Mouse (Mus musculus) T-helper 1 cell (primary cell): ENCODE data around the gene Dsp.

Source experiments
- in situ Hi-C: fragments of 300-600 bp; cut with MboI, MseI; formaldehyde crosslinking; loops from one replicate; pipeline ENCODE4 v1.15.1; 2025; ENCODE audit warnings: high pct_unique_total_duplicates

Gene Dsp

DNA sequence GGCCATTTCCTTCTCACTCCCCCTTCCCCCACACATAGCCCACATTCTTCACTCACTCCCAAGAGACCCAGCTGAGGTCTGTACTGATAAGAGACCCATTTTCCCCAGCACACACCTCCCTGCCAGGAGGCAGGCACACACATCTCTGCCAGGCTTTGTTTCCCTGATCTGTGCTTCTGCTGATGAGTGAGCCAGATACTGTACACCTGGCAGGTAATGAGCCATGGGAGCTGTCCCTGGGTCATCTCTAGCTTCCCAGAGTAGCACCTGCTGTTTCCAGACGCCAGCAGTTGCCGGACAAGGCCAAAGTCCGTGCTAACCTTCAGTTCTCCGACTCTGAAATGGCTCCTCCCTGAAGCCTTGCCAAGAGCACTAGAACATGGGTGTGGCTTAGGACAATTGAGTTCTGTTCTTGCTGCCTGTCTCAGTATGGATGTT, 19.6 kb downstream of the Dsp start:
- in situ Hi-C loops, result no loop called here

DNA sequence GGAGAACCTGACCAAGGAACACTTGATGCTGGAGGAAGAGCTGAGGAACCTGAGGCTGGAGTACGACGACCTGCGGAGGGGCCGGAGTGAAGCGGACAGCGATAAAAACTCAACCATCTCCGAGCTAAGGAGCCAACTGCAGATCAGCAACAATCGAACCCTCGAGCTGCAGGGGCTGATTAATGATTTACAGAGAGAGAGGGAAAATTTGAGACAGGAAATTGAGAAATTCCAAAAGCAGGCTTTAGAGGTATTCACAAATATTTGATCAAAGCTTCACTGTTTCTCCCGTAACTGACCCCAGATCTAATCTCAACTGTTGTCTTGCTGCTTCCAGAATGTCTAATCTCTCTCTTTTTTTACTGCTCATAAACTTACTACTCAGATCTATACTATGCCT, 42.3 kb downstream of the Dsp start:
- in situ Hi-C loops, result no loop called here

DNA sequence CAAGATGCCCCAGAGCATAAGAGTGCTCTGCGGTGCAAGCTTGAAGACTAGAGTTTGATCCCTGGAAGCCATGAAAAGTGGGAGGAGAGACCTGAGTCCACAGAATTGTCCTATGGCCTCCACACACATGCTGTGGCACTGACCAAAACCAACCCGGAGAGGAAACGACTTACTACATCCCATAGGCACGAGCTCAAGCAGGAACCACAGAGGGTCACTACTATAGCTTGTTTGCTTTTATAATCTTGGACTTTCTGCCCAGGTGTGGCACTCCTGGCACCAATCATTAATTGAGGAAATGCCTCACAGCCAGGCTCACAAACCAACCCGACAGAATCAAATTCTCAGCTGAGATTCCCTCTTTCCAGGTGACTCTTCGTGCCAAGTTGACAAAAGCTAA, 50.3 kb downstream of the Dsp start:
- in situ Hi-C loops, result loop anchor here (10.0 kb wide), 1 partner anchor 217 kb away; no protein-coding TSS in a partner anchor

DNA sequence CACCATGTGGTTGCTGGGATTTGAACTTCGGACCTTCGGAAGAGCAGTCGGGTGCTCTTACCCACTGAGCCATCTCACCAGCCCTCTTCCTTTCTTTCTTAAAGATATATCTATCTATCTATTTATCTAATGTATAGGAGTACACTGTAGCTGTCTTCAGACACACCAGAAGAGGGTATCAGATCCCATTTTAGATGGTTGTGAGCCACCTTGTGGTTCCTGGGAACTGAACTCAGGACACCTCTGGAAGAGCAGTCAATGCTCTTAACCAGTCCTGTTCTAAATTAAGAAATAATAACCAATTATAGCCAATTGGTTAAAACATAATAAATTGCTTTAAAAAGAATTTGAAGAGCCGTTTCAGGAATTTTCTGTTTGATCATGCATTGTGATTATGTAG, 53.1 kb downstream of the Dsp start:
- in situ Hi-C loops, result loop anchor here (10.0 kb wide), 1 partner anchor 219 kb away; no protein-coding TSS in a partner anchor

- in situ Hi-C loops, result loop anchor here (10.0 kb wide), 1 partner anchor 220 kb away; no protein-coding TSS in a partner anchor
These were observed 53.8 kb downstream of the Dsp start, which contains the start of gene Snrnp48 for GRCm38 (mm10) chr13:38204702-38205482. Gene Snrnp48 (plus strand): TSS chr13:38204938.

GRCm38 (mm10) chr13:38211122-38211521, 60.0 kb downstream of the Dsp start:
- in situ Hi-C loops, result no loop called here

- in situ Hi-C loops, result loop anchor here (5.0 kb wide), 1 partner anchor 146 kb away; no protein-coding TSS in a partner anchor
These were observed 67.6 kb downstream of the Dsp start for GRCm38 (mm10) chr13:38218686-38219085.

DNA sequence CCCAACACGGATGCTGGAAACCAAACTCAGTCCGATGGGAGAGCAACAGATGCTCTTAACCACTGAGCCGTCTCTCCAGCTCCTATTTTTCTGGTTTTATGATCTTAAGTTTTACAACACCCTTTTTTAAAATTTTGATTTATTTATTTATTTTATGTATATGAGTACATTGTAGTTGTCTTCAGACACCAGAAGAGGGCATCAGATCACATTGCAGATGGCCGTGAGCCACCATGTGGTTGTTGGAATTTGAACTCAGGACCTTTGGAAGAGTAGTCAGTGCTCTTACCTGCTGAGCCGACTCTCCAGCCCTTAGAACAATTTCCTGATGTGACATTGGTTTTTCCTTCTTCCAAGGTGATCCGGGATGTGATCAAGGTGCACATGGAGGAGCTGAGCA, 69.2 kb downstream of the Dsp start:
- in situ Hi-C loops, result no loop called here

DNA sequence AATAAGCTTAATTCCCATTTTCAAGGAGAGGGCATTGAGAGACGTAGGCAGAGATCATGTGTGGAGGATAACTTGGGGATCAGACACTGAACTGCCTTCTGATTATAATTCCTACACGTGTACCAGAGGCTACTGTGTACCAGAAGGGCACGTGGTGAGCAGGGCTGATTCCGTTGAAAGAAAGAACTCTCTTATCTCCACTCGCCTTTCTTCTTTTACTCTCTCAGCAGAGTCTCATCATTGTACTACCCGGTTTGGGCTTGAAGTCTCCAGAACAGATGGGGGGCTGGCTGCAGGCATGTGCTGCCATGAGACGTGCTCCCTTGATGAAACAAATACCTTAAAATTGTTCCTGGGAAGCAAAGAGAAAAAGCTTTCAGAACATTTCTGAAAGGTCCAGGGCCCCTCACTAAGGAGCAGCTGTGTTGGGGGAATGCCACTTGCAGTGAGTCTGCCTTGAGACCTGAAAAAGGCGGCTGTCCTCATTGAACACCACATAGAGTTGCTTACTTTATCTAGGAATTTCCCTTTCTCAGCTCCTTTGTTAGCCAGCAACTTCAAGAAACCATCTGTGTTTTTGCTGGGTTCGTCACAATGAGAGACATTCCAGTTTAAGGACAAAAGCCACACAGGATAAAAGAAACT, 79.2 kb downstream of the Dsp start:
- in situ Hi-C loops, result loop anchor here (10.0 kb wide), 1 partner anchor 1325 kb away; no protein-coding TSS in a partner anchor

DNA sequence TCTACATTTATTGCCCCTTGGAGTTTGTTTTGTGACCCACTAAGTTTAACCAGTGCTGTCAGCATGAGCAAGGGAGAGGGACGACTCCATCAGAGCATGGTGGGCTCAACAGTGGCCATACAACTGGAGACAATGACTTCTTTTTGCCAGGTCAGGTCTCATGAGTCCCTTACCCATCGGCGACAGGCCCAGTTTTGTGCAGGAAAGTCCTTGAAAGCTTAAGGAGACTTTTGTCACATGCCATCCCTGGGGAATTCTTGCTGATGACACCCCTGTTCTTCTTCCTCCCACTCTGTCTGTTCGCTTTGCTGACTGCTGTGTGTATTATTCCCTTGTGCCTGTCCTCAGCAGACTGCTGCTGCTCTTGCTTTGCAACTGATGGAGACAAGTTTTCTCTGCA, 81.3 kb downstream of the Dsp start:
- in situ Hi-C loops, result loop anchor here (10.0 kb wide), 1 partner anchor 1328 kb away; no protein-coding TSS in a partner anchor

DNA sequence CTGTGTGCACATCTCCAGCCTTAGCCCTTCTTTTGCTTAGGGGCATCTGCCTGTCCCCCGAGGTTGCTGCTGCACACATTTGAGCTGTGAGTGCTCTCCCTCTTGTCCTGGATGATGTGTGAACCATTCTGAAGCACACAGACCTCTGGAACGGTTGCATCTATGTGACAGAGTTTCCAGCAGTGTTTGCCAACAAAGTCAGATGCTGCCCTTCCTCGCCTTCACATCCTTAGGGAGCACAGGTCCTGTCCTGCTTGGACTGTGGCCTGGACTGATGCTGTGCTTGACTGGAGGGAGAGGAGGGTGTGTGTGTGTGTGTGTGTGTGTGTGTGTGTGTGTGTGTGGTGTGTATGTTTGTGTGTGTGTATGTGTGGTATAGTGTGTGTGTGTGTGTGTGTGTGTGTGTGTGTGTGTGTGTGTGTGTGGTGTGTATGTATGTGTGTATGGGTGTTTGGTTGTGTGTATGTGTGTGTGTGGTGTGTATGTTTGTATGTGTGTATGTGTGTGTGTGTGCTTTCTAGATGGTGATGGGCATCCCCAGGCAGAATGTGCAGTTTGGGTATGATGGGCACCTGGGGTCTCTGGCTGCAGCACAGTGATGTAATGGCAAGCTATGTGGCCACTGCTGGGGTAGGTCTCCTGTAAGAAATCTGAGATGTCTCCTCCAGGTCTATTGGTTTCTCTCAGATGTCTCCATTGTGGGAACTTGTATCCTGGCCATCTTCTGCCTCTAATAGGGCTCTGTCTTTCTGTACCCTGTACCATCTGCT, 81.9 kb downstream of the Dsp start:
- in situ Hi-C loops, result loop anchor here (10.0 kb wide), 1 partner anchor 1328 kb away; no protein-coding TSS in a partner anchor

DNA sequence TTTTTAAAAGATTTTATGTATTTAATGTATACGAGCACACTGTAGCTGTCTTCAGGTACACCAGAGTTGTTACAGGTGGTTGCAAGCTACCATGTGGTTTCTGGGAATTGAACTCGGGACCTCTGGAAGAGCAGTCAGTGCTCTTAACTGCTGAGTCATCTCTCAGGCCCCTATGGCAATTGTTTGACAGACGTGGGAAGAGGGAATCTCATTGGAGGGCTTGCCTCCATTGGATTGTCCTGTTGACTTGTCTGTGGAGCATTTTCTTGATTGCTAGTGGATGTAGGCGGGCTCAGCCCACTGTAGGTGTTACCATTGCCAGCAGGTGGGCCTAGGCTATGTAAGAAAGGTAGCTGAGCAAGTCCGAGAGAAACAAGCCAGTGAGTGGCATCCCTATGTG, 83.6 kb downstream of the Dsp start:
- in situ Hi-C loops, result loop anchor here (10.0 kb wide), 1 partner anchor 1330 kb away; no protein-coding TSS in a partner anchor

GRCm38 (mm10) chr13:38235370-38235769, 84.3 kb downstream of the Dsp start:
- in situ Hi-C loops, result loop anchor here (10.0 kb wide), 1 partner anchor 1331 kb away; no protein-coding TSS in a partner anchor

GRCm38 (mm10) chr13:38248151-38248550, 97.1 kb downstream of the Dsp start:
- in situ Hi-C loops, result no loop called here
